Mouse (Mus musculus) kidney, adult 2 months (tissue): ENCODE data around the gene Etfa.

ENCODE experiments used
- CTCF ChIP-seq: fragments of 200-500 bp; conservative IDR thresholded peaks from 2 replicates; pipeline ENCODE4 v1.5.1; 2011; ENCODE audit warnings: low read depth, mild to moderate bottlenecking, control low read depth, low read length, moderate library complexity, mixed read lengths; ENCODE audit not compliant: insufficient read depth, insufficient read length
- POLR2A ChIP-seq: fragments of 200-500 bp; IDR thresholded peaks from one replicate; pipeline ENCODE4 v1.6.1; 2011; ENCODE audit warnings: low read depth, low read length, control low read depth

GRCm38 (mm10) chr9:55512027-55512543, at the start of gene Etfa:
- no peak for TF ChIP-seq CTCF
- TF ChIP-seq POLR2A: no peak
